Mouse (Mus musculus) small intestine, adult 2 months (tissue): ENCODE data around the gene Armc2. TPM values are rescaled to one million over a fixed set of nuclear protein-coding genes. Genes with fewer than 3 reads are reported as not detected.

Experiments used
- H3K27ac ChIP-seq: fragments of 200-500 bp; 2 replicates; pipeline ENCODE4 v1.5.1; 2012; ENCODE audit warnings: low read depth, low read length, control low read depth, inconsistent platforms; ENCODE audit not compliant: insufficient read depth
- H3K27me3 ChIP-seq: fragments of 200-500 bp; 2 replicates; pipeline ENCODE4 v1.6.1; 2012; ENCODE audit warnings: mild to moderate bottlenecking, moderate library complexity, low read length, inconsistent platforms; ENCODE audit not compliant: control insufficient read depth, insufficient read depth
- H3K36me3 ChIP-seq: fragments of 200-500 bp; 2 replicates; pipeline ENCODE4 v1.6.1; 2012; ENCODE audit warnings: mild to moderate bottlenecking, low read length, control low read depth, inconsistent platforms; ENCODE audit not compliant: control insufficient read depth, insufficient read depth
- H3K4me1 ChIP-seq: fragments of 200-500 bp; 2 replicates; pipeline ENCODE4 v1.6.1; 2012; ENCODE audit warnings: low read length, inconsistent platforms, mixed read lengths; ENCODE audit not compliant: control insufficient read depth, insufficient read depth, insufficient read length
- H3K4me3 ChIP-seq: fragments of 200-500 bp; 2 replicates; pipeline ENCODE4 v1.5.1; 2012; ENCODE audit warnings: low read depth, mild to moderate bottlenecking, control low read depth, inconsistent platforms, low read length, moderate library complexity
- CTCF ChIP-seq: fragments of 200-500 bp; IDR thresholded peaks from 2 replicates; pipeline ENCODE4 v1.5.1; 2012; ENCODE audit warnings: low read depth, mild to moderate bottlenecking, control low read depth, inconsistent platforms, low read length, moderate library complexity, mixed read lengths; ENCODE audit not compliant: insufficient replicate concordance, insufficient read length; ENCODE audit errors: extremely low read depth
- POLR2A ChIP-seq: fragments of 200-500 bp; IDR thresholded peaks from 2 replicates; pipeline ENCODE4 v1.6.1; 2012; ENCODE audit warnings: low read depth, mild to moderate bottlenecking, control low read depth, inconsistent platforms, low read length, moderate library complexity
- WGBS: fragments of 180-500 bp; shearing (Covaris S2); methylation state at CpG from one replicate; pipeline ENCODE4 v1.1.7; 2018; 5-methylcytosine and 5-hydroxymethylcytosine counted together
- polyA plus RNA-seq: library from polyadenylated mRNA; depleted of rRNA; stranded (reverse); fragments of >200 nt; gene quantifications from 2 replicates; pipeline ENCODE4 v1.2.3, GENCODE M21; 2012

Gene Armc2
- polyA plus RNA-seq, 1 experiment = 0.60 TPM

DNA sequence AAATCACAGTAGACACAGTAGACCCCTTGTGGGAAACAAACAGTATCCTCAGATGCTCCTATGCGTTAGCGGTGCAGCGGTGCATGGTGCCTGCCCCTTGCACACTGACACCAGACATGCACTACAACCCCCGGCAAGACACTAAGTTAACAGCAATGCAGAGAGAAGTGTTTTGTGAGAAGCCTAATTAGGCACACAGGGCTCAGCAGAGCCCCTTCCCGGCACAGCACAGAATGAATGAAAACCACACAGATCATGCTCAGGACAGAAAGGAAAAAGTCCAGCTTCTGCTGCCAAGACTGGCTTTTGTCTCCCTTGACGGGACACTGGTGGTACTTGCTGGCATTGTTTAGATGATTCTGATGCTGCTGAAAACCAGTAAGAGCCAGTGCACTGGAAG is 109.3 kb downstream of the Armc2 start:
- WGBS = 89% methylated on average over 6 of the region's 6 CpGs
- H3K27me3 ChIP-seq = no peaks in the 10 kb centered on the region
- peaks cover 41% of the 10 kb centered on the region for H3K36me3 ChIP-seq
- TF ChIP-seq POLR2A (no peak), CTCF (no peak)
- no peak overlapping the region for H3K4me3 ChIP-seq
- H3K27ac ChIP-seq = no peak overlapping the region
- peaks cover 15% of the 10 kb centered on the region for H3K4me1 ChIP-seq

DNA sequence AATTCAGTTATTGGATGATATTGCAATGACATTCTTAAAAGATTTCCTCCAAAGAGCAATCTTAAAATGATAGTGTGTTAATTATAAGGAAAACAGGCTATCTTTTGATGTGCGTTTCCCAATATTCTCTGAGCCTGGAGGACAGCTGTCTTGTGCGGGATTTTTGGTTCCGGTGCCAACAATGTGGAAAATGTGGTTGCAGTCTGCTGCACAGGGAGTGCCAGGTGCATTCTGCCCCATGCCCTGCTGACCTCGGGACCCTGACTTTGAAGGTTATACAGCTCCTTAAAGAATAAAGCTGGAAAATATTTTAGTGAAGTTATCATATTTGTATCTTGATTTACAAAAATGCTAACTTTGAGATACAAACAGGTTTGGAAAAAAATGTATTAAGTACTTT is 110.3 kb downstream of the Armc2 start:
- Histone ChIP-seq H3K27me3 (no peaks in the 10 kb centered on the region), H3K36me3 (peaks cover 49% of the 10 kb centered on the region), H3K27ac (no peak overlapping the region), H3K4me1 (peaks cover 15% of the 10 kb centered on the region), H3K4me3 (no peak overlapping the region)
- TF ChIP-seq CTCF = no peak
- no peak for TF ChIP-seq POLR2A
- WGBS = 79% methylated on average over 4 of the region's 4 CpGs

DNA sequence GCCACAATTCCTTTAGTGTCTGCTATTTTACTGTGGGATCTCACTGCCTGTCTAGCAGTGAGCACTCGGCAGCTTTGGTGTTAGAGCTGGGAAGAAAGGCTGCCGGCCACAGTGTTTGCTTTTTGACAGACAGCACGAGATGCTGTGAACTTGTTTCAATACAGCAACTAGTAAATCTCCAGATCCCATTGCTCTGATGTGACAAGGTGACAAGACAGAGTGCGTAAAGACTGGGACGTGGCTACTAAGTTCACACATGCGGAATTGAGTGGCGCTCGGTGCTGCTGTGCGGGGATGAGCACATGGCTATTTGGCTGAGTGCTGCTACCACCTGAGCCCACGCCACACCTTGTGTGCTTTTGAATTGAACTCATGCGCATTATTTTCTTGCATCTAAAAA is 110.8 kb downstream of the Armc2 start:
- TF ChIP-seq POLR2A (no peak), CTCF (no peak)
- no peak overlapping the region for H3K4me3 ChIP-seq
- 93% methylated on average over 11 of the region's 11 CpGs for WGBS
- peaks cover 53% of the 10 kb centered on the region for H3K36me3 ChIP-seq
- no peaks in the 10 kb centered on the region for H3K27me3 ChIP-seq
- H3K27ac ChIP-seq = no peak overlapping the region
- H3K4me1 ChIP-seq = peaks cover 13% of the 10 kb centered on the region

DNA sequence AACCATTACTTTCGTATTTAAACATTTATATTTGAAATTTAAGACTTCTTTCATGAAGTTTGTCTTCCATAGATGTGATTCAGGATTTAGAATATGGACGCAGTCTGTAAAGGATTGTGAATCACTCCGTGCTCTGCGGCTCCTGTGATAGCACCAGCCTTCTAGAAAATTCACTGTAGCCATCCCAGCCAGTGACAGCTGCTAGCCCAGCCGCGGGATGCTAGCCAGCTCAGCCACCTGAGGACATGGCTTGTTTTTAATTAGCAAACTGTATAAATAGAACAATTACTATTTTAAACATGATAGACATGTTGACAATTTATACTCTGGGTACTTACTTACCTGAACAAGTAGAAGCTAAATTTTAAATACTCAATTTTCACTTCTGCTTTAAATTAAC is 116.4 kb downstream of the Armc2 start:
- Histone ChIP-seq H3K27ac (no peak overlapping the region), H3K36me3 (peaks cover 69% of the 10 kb centered on the region), H3K27me3 (no peaks in the 10 kb centered on the region), H3K4me1 (peaks cover 3% of the 10 kb centered on the region; the same call in 1 of the 2 replicates), H3K4me3 (no peak overlapping the region)
- 95% methylated on average over 6 of the region's 6 CpGs for WGBS
- TF ChIP-seq CTCF (no peak), POLR2A (no peak)

DNA sequence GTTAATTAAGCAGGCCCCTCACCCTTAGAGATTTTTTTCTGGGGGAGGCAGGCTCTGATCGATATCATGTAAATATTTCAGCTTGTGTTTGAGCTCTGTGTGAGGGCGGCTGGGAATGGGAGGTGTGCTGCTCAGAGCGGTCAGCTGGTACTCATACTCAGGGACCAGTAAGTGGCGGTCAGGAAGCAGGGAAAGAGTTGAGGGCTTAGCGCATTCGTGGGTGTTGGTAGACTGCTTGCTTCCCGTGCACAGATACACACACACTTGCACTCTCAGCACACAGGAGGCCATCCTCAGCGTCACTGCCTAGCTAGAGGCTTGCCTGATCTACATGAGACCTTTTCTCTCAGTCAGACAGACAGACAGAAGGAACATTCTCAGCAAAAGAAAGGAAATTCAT is 116.8 kb downstream of the Armc2 start:
- H3K36me3 ChIP-seq = peaks cover 65% of the 10 kb centered on the region
- H3K4me1 ChIP-seq = peaks cover 3% of the 10 kb centered on the region; the same call in 1 of the 2 replicates
- H3K4me3 ChIP-seq = no peak overlapping the region
- WGBS = 89% methylated on average over 8 of the region's 8 CpGs
- no peak overlapping the region for H3K27ac ChIP-seq
- no peaks in the 10 kb centered on the region for H3K27me3 ChIP-seq
- TF ChIP-seq POLR2A = no peak
- TF ChIP-seq CTCF = no peak

DNA sequence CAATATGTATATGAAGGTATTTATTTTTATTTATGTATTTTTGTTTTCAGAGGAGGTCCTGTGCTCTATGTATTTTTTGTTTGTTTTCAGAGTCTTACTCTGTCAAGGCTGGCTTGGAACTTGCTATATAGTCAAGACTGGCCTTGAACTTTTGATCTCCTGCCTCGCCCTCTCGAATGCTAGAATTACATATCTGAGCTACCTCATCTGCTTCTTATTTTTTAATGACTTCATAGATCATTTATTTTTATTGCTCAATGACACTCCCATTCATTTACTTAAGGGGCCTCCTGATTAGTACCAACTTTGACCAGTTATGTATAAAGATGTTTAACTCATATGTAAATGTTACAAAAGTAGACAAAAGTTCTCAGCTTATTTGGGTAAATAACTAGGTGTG is 121.4 kb downstream of the Armc2 start:
- no peaks in the 10 kb centered on the region for H3K27me3 ChIP-seq
- no peak for TF ChIP-seq CTCF
- TF ChIP-seq POLR2A = no peak
- H3K36me3 ChIP-seq = peaks cover 40% of the 10 kb centered on the region
- peak overlapping the region; percentile 82 for H3K27ac ChIP-seq
- 43% methylated on average over 2 of the region's 2 CpGs for WGBS
- H3K4me1 ChIP-seq = peaks cover 17% of the 10 kb centered on the region
- no peak overlapping the region for H3K4me3 ChIP-seq

DNA sequence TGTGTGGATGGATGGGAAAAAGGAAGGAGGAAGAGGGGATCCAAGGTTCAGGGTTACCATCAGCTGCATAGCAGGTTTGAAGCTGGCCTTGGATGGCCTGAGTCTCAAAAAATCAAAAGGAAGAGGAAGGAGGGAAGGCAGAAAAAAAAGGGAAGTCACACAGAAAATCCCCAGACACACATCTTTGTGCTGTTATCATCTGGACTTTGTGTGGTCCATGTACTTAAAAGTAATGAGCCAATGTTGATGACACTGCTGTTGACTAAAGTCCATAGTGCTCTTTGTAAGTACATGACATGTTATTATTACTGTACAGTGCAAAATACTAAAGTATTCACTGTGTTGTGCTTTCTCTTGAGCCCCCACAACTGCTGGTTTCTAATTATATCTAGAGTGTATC is 121.8 kb downstream of the Armc2 start:
- peak overlapping the region; percentile 86 for H3K27ac ChIP-seq
- no peaks in the 10 kb centered on the region for H3K27me3 ChIP-seq

More for the DNA sequence above, 121.8 kb downstream of the Armc2 start:
- Histone ChIP-seq H3K4me1 (peaks cover 17% of the 10 kb centered on the region), H3K4me3 (no peak overlapping the region), H3K36me3 (peaks cover 37% of the 10 kb centered on the region)
- TF ChIP-seq CTCF (no peak), POLR2A (no peak)
